Mouse (Mus musculus): Measurements from ENCODE around the gene Col6a2.

Col6a2 gene

GRCm38 (mm10) chr10:76622928-76623680 lies at the start of gene Col6a2:
Gene Col6a2 (minus strand): TSS chr10:76623630.
- peak; percentile 90 for DNase-seq

GRCm38 (mm10) chr10:76671939-76672338 lies 48.5 kb upstream of the Col6a2 start:
- DNase-seq, result no peak

- DNase-seq, result no peak
These were observed 45.5 kb upstream of the Col6a2 start for GRCm38 (mm10) chr10:76668947-76669284.

GRCm38 (mm10) chr10:76668261-76668946 lies 45.0 kb upstream of the Col6a2 start:
- DNase-seq, result no peak

GRCm38 (mm10) chr10:76667197-76667805 lies 43.9 kb upstream of the Col6a2 start:
- no peak for DNase-seq

GRCm38 (mm10) chr10:76665551-76665950 lies 42.1 kb upstream of the Col6a2 start:
- DNase-seq, result no peak

- DNase-seq, result peak; percentile 85
These were observed 41.0 kb upstream of the Col6a2 start for GRCm38 (mm10) chr10:76664156-76665115.

- DNase-seq, result no peak
These were observed 30.2 kb upstream of the Col6a2 start for GRCm38 (mm10) chr10:76653345-76654336.

- peak; percentile 69 for DNase-seq
These were observed 27.4 kb upstream of the Col6a2 start for GRCm38 (mm10) chr10:76650662-76651342.

GRCm38 (mm10) chr10:76648738-76649137 lies 25.3 kb upstream of the Col6a2 start:
- no peak for DNase-seq

GRCm38 (mm10) chr10:76647390-76647789 lies 24.0 kb upstream of the Col6a2 start:
- DNase-seq, result no peak

- DNase-seq, result no peak
These were observed 22.3 kb upstream of the Col6a2 start for GRCm38 (mm10) chr10:76645686-76646085.

- no peak for DNase-seq
These were observed 21.6 kb upstream of the Col6a2 start for GRCm38 (mm10) chr10:76645066-76645465.

- DNase-seq, result peak; percentile 64
These were observed 20.6 kb upstream of the Col6a2 start for GRCm38 (mm10) chr10:76643999-76644398.

- no peak for DNase-seq
These were observed 20.0 kb upstream of the Col6a2 start for GRCm38 (mm10) chr10:76643446-76643845.

- no peak for DNase-seq
These were observed 19.4 kb upstream of the Col6a2 start for GRCm38 (mm10) chr10:76642628-76643434.

- DNase-seq, result no peak
These were observed 18.6 kb upstream of the Col6a2 start for GRCm38 (mm10) chr10:76641894-76642627.

- no peak for DNase-seq
These were observed 16.5 kb upstream of the Col6a2 start for GRCm38 (mm10) chr10:76639952-76640351.

GRCm38 (mm10) chr10:76636601-76637000 lies 13.2 kb upstream of the Col6a2 start:
- no peak for DNase-seq
